Mouse (Mus musculus) lung, adult 2 months (tissue): Measurements from ENCODE around the gene Scamp3. TPM values are rescaled to one million over a fixed set of nuclear protein-coding genes. Genes with fewer than 3 reads are reported as not detected.
A peak's percentile ranks its signal among the peaks of the same experiment; 100 is the strongest.

Source experiments
- DNase-seq: peaks from one replicate; pipeline ENCODE4 v3.0.0; 2022
- H3K4me1 ChIP-seq: fragments of 200-500 bp; 2 replicates; pipeline ENCODE4 v1.6.1; 2011; ENCODE audit warnings: low read length; ENCODE audit not compliant: control insufficient read depth, insufficient read depth
- H3K4me3 ChIP-seq: fragments of 200-500 bp; replicated peaks from 2 replicates; pipeline ENCODE3; 2011; ENCODE audit warnings: low read depth, mild to moderate bottlenecking, control low read depth, low read length; ENCODE audit errors: extremely low read depth
- CTCF ChIP-seq: fragments of 200-500 bp; IDR thresholded peaks from 2 replicates; pipeline ENCODE4 v1.5.1; 2011; ENCODE audit warnings: mild to moderate bottlenecking, low read length, control low read depth; ENCODE audit not compliant: insufficient read depth
- POLR2A ChIP-seq: fragments of 200-500 bp; IDR thresholded peaks from 2 replicates; pipeline ENCODE4 v1.6.1; 2011; ENCODE audit warnings: low read depth, mild to moderate bottlenecking, control low read depth, low read length, borderline replicate concordance; ENCODE audit errors: extremely low read depth
- WGBS: fragments of 180-500 bp; shearing (Covaris S2); methylation state at CpG from one replicate; pipeline ENCODE4 v1.1.7; 2018; 5-methylcytosine and 5-hydroxymethylcytosine counted together
- polyA plus RNA-seq: library from polyadenylated mRNA; depleted of rRNA; stranded (reverse); fragments of >200 nt; gene quantifications from 2 replicates; pipeline ENCODE4 v1.2.3, GENCODE M21; 2012

The Scamp3 gene
- polyA plus RNA-seq, 1 experiment: 127 TPM

DNA sequence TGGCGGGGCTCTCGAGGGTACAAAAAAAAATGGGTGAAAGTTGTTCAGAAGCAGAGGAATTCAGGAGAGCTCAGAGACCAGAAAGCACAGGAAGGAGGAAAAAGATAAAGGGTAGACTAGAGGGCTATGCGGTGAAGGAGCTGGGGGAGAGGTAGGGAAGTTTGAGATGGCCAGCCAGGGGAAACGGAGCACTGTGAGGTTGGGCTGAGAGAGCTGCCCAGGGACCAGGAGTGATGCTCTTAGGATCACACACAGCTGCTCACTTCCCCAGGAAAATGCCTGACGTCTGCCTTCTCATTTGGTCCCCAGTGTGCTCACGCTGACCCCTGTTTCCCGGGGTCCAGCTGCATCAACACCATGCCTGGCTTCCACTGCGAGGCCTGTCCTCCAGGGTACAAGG, 42.3 kb downstream of the Scamp3 start:
- 24% methylated on average over 8 of the region's 8 CpGs for WGBS
- no peak for DNase-seq
- Histone ChIP-seq H3K4me3 (no peak overlapping the region), H3K4me1 (peaks cover 6% of the 10 kb centered on the region)
- TF ChIP-seq CTCF (no peak), POLR2A (no peak)

DNA sequence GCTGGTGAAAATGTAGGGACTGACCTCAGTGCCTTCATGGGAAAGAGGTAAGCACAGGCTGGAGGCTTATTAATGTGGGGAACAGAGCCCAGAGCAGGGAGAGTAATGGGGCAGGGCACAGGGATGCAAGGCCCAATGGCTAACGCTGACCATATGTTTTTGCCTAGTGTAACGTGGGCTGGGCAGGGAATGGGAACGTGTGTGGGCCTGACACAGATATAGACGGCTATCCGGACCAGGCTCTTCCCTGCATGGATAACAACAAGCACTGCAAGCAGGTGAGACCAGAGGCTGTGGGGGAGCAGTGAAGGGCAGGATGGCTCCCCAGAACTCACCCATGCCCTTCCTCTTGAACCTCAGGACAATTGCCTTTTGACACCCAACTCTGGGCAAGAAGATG, 43.9 kb downstream of the Scamp3 start:
- 78% methylated on average over 5 of the region's 5 CpGs for WGBS
- H3K4me3 ChIP-seq: no peak overlapping the region
- peaks cover 2% of the 10 kb centered on the region for H3K4me1 ChIP-seq
- TF ChIP-seq POLR2A (no peak), CTCF (no peak)
- DNase-seq: no peak

DNA sequence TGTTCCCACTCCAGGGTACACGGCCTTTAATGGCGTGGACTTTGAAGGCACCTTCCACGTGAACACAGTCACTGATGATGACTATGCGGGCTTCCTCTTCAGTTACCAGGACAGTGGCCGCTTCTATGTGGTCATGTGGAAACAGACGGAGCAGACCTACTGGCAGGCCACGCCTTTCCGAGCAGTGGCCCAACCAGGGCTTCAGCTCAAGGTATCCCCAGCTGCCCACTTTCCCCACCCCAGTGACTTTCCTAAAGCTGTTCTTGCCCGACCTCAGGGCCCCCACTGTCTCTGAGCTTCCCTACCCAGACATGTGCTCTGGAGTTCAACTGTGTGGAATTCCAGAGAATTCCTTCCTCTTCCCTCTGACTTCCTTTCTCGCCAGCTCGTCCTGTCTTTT, 47.5 kb downstream of the Scamp3 start:
- no peak for DNase-seq
- WGBS: 61% methylated on average over 11 of the region's 11 CpGs
- no peak overlapping the region for H3K4me3 ChIP-seq

DNA sequence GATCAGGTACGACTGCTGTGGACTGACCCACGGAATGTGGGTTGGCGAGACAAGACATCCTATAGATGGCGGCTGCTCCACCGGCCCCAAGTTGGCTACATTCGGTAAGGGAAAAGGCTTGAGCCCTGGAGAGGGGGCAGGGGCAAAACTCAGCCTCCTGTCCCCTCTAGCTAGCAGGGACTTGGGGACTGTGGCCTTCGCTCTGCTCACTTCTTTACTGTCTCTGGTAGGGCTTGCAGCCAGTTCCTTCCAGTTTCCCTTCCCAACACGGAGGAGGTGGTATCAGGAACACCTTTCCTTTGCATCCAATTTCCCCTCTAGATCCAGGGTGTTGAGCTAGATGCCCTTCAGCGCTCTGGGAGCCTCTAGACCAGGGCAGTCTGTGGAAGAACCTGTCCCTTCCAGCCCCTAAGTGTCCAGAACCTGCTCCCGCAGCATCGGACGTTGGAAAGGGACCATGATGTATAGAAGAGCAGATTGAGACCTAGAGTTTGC, 48.1 kb downstream of the Scamp3 start:
- DNase-seq: no peak
- H3K4me3 ChIP-seq: no peak overlapping the region
- TF ChIP-seq POLR2A: no peak
- no peak for TF ChIP-seq CTCF
- 65% methylated on average over 12 of the region's 12 CpGs for WGBS
- H3K4me1 ChIP-seq: peaks cover 4% of the 10 kb centered on the region; the same call in 1 of the 2 replicates

More for the DNA sequence above, 47.5 kb downstream of the Scamp3 start:
- H3K4me1 ChIP-seq: peaks cover 4% of the 10 kb centered on the region; the same call in 1 of the 2 replicates
- no peak for TF ChIP-seq POLR2A
- no peak for TF ChIP-seq CTCF

DNA sequence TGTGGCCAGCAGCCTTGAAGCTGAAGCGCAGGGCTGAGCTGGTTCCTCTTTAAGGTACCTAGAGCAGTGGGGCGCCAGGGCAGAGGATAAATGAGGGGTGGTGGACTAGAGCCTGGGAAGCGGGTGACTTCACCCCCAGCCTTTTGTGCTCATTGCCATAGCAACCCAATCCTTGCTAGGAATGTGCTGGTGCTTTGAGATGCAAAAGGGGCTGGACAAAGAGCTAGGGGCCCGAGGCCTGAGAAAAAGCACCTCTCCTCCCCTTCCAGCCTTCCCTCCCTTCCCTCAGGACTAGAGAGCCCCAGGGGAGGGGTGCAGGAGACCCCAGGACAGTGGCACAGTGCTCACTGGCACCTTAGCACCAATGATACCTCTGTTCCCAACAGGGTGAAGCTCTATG, 48.6 kb downstream of the Scamp3 start:
- peaks cover 4% of the 10 kb centered on the region; the same call in 1 of the 2 replicates for H3K4me1 ChIP-seq
- TF ChIP-seq CTCF (no peak), POLR2A (no peak)
- no peak for DNase-seq
- WGBS: 54% methylated on average over 4 of the region's 4 CpGs
- H3K4me3 ChIP-seq: no peak overlapping the region

DNA sequence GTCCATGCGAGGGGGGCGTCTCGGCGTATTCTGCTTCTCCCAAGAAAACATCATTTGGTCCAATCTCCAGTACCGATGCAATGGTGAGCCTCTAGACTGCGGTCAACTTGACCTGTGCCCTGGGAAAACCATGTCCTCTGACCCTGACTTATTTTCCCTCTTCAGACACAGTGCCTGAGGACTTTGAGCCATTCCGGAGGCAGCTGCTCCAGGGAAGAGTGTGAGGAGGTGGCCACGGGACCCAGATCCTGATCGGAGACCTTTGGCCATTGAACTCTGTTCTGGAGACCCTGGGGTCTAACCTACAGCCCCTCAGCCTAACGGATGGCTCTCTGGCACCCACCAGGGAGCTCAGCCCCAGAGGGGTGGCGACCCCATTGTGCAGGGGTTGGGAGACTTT, 49.1 kb downstream of the Scamp3 start:
- no peak for TF ChIP-seq CTCF
- no peak for TF ChIP-seq POLR2A
- WGBS: 59% methylated on average over 11 of the region's 11 CpGs
- no peak overlapping the region for H3K4me3 ChIP-seq
- no peak for DNase-seq
- H3K4me1 ChIP-seq: peaks cover 4% of the 10 kb centered on the region; the same call in 1 of the 2 replicates

DNA sequence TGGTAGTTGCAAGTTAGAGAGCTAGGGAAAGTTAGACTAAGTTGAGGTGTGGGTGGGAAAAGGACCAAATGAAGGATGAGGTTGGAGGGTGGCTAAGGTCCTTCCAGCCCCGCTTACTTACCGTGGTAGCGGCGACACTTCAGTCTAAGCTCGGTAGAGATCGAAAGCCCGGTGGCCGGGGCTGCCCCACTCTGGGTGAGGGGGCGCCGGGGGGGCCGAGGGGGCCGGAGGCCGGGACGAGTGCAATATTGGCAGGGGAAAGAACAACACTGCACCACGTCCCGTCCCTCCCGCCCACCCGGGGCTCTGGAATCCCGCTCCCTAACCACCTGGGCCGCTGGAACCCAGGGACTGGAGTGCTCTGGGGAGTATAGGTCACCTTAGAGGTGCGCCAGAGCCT, 49.6 kb downstream of the Scamp3 start, which contains the start of gene Mtx1:
TSS of gene Mtx1 (minus strand) at position 189 of the 400 bp plus-strand sequence.
- Histone ChIP-seq H3K4me1 (peaks cover 4% of the 10 kb centered on the region; the same call in 1 of the 2 replicates), H3K4me3 (peak within 1 kb of the TSS; percentile 55)
- peak; percentile 20 for DNase-seq
- TF ChIP-seq POLR2A: no peak
- TF ChIP-seq CTCF: no peak
- 7% methylated on average over 19 of the region's 21 CpGs for WGBS

DNA sequence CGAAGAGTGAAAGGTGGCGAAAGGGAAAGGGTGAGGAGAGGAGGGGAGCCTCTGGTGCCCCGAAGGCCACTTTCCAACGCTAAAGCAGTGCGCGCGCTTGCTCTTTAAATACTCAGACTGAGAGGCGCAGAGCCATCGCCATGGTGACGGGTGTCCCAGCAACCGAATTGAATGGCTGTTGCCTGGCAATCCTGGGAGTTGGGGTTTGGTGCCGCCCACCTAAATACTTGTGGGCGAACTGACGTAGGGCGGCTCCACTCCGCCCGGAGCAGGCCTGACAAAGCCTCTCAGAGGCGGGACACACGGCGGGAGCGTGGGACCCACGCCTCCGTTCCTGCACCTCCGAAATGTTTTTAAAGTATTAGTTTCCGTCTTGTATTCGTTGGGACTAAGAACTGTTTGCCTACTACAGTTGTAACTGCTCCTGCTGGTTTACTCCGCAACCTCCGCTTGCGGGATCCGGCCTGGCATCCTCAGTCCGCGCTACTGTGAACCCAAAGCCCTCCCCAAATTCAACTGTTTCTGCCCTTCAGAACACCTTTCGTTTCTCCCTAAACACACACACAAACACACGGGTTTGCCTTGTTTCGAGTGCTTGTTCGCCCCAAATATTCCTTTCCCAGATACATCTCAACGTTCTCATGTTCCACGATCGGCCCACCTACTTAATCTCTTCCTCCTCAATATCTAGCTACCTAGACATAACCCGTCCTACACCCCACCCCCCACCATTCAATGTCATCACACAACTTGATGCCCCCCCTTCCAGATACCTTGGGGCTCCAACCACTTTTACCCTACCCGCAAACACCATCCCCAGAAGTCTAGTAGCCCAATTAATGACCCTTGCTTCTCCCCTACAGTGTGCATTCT, 50.3 kb downstream of the Scamp3 start:
- no peak for TF ChIP-seq CTCF
- peak; percentile 69; the same call in 1 of the 2 replicates for TF ChIP-seq POLR2A
- peak overlapping the region; percentile 55 for H3K4me3 ChIP-seq
- peak; percentile 91 for DNase-seq
- H3K4me1 ChIP-seq: peaks cover 4% of the 10 kb centered on the region; the same call in 1 of the 2 replicates
- 6% methylated on average over 41 of the region's 41 CpGs for WGBS

DNA sequence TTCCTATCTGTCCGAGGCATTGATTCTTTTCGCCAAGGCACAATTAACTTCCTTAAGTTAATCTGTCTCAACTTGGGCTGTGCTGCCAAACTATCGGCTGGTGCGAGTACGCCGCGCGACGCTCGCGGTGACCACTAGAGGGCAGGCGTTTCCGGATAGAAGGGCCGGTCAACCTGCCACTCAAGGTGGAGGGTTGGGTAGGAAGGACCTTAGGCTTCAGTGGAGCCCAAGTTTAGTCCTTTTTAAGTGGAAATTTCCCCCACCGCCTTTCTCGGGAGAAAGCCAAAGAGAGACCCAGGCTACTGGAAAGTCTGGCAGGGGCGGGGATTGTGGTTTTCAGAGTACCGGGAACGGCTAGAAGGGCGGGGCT, 50.9 kb downstream of the Scamp3 start:
- under 1% methylated on average over 20 of the region's 20 CpGs for WGBS
- peaks cover 4% of the 10 kb centered on the region; the same call in 1 of the 2 replicates for H3K4me1 ChIP-seq
- peak overlapping the region; percentile 59 for H3K4me3 ChIP-seq
- peak; percentile 92 for DNase-seq
- TF ChIP-seq POLR2A: peak; percentile 52; the same call in 1 of the 2 replicates
- TF ChIP-seq CTCF: peak; percentile 76

DNA sequence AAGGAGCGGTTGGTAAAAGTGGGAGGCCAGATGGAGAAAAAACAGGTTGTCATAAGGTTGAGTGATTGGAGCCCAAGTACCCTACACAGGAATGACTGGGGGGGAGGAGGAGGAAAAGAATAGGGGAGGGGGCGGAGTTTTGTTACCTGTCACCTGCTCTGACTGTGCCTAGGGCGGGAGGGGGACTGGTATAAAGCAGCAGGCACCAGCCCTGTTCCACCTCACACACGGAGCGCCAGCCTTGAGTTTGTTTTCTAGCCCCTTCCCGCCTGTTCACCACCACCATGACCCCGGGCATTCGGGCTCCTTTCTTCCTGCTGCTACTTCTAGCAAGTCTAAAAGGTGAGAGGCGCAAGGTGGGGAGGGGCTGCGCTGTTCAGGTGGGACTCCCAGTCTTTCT, 51.6 kb downstream of the Scamp3 start, which contains the start of gene Muc1:
TSS of gene Muc1 (plus strand) at position 222 of the 400 bp plus-strand sequence.
- Histone ChIP-seq H3K4me3 (peak within 1 kb of the TSS; percentile 59), H3K4me1 (peaks cover 10% of the 10 kb centered on the region; the same call in 1 of the 2 replicates)
- DNase-seq: peak; percentile 71
- TF ChIP-seq CTCF: no peak
- TF ChIP-seq POLR2A: peak; percentile 97; the same call in 1 of the 2 replicates
- 38% methylated on average over 10 of the region's 10 CpGs for WGBS
